Mouse (Mus musculus): ENCODE measurements at regions not wholly inside any gene's neighbourhood (a gene's known extent, or its start where the extent isn't known, plus 50 kb on each side); places are given as distances from the start of the nearest gene placed in this dataset.
"Not testable (repeated sequence)": the region's sequence is repeated elsewhere in the genome, so short reads cannot be mapped to it uniquely, and the experiment has no call there.

DNA sequence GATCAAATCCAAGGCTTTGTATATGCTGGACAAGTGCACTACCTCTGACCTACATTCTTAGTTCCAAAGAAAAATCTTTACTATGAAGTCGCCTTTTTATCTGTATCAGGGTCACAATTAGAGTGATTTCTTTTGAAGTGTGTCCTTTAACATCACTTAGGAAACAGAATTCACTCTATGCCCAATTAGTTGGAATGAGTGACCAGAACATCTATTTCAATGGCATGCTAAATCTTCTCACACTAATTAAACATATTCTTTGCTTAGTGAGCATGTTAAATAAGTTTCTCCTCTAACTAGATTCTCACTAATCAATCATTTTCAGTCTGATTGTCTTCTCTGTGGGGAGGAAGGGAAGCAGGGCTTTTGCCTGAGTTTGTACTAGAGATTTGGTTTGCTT, 84.9 kb downstream of the Arl6ip6 start:
- no peak for DNase-seq (ENCODE audit: low read depth)

DNA sequence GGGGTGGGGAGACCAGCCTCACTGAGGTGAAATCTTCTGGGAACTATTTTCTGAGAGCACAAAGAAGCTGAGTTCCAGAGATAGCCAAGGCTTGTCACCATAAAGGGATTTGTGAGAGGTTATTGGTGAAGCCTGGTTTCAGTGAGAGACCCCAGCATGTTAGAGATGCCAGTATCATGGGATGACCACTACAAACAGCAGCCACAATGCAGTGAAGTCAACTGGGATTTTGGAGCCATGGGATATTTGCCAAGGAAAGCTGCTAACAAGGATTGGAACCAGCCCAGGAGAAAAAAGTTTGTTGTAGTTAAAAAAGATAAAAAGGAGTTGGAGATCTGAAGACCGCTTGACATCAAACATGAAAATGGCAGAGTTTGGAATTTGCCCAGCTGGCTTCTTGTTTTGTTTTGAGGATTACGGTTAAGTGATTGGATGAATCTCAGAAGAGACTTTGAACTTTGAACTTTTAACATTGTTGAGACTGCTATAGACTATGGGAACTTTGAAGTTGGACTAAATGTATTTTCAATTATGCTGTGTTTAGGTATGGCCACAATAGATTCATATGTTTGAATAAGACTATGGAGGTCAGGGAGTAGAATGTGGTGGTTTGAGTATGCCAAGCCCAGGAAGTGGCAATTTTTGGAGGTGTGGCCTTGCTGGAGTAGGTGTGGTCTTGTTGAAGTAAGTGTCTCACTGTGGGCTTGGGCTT, 110.3 kb downstream of the Arl6ip6 start:
- no peak for DNase-seq (ENCODE audit: low read depth)

DNA sequence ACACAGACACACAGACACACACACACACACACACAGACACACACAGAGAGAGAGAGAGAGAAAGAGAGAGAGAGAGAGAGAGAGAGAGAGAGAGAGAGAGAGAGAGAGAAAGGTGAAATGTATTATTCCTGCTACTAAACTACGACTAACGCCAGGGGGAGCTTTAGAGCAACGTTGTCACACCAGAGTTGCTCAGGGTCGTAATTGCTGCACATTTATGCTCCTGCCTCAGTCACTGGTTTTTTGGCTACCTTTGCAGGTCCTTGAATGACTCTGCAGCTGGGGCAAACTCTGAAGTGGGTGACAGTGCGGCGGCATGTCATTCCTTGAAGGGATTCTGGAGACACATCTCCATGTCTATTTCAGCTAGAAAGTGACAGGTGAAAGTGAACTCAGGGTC, 139.2 kb downstream of the Arl6ip6 start:
- peak; percentile 65 for DNase-seq (ENCODE audit: low read depth)

GRCm38 (mm10) chr2:53359026-53359425, 167.5 kb downstream of the Arl6ip6 start:
- DNase-seq (ENCODE audit: low read depth) = no peak

- DNase-seq (ENCODE audit: low read depth) = no peak
These were observed 190.8 kb downstream of the Arl6ip6 start for GRCm38 (mm10) chr2:53382348-53382747.

DNA sequence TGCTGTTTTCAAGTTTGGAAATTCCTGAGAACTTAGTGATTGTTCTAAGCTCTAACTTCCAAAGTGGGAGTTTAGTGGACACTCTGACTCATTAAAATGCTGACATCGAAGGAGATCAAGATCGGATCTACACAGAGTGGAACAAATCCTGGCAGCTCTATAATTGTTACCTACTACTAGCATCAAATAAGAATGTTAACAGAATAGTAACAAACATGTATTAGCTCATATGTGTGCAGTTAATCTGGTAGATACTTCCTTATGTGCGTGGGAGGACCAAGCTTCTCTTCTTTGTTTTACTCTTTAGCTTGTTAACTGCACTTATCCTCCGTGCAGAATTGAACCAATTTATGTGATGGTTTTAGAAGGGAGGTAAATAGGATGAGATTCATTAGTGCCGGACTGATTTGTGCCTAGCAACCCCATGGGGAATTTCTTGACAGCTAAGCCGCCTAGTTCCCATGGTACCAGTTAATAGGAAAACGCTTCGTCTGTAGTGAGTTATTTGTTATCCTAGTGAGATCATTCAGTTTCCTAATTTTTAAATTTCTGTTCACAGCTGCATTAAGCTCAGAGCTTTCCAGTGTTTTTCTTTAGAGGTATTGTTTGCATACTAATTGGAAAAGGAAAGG, 193.1 kb downstream of the Arl6ip6 start:
- no peak for DNase-seq (ENCODE audit: low read depth)

DNA sequence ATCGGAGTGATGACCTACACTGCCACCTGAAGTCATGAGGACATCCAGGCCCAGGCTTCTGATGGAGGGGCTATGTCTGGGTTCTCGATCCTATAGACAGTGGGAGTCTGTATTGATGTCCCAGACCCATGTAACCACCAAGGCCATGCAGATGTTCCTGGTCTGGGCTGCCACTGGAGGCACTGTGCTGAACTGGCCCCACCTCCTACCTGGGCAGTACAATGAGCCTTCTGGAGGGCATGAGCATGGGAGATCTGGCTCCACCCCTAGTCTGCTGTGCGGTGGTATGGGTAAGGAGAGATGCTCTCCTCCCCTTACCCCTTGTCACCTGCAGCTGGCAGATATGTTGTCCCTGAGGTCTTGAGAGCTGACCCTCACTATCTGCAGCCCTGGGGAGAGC, 197.1 kb downstream of the Arl6ip6 start:
- DNase-seq (ENCODE audit: low read depth) = no peak

DNA sequence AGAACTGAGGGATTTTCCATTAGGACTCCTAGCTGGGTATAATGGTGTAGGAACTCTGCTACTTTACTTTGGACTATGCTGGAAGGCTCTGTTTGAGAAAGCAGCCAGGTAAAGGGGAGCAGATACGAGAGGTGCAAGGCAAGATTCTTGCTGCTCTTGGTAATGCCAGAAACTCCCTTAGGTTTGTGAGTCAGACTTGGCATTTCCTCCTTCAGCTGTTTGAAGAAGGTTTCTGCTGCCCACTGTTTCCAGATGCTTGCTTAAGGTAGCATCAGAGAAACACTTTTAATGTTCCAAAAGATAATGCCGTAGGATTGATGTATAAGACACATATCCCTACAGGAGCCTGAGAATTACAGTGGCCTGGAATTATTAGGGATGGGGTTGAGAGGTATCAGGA, 222.9 kb downstream of the Arl6ip6 start:
- DNase-seq (ENCODE audit: low read depth) = no peak

- DNase-seq (ENCODE audit: low read depth) = no peak
These were observed 245.7 kb downstream of the Arl6ip6 start for GRCm38 (mm10) chr2:53437046-53437815.

DNA sequence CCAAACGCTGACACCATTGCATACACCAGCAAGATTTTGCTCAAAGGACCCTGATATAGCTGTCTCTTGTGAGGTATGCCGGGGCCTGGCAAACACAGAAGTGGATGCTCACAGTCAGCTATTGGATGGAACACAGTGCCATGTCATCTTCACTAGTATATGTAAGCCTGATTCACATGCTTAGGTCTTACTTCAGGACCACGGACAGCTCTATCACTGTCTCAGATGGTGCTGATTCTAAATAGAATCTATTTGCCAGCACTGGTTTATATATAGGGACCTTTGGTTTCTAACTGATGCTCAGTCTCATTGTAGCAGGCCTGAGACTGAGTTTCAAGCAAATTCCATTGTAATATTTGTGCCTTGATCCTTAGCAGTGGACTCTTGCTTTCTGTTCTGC, 248.8 kb downstream of the Arl6ip6 start:
- peak; percentile 82 for DNase-seq (ENCODE audit: low read depth)

DNA sequence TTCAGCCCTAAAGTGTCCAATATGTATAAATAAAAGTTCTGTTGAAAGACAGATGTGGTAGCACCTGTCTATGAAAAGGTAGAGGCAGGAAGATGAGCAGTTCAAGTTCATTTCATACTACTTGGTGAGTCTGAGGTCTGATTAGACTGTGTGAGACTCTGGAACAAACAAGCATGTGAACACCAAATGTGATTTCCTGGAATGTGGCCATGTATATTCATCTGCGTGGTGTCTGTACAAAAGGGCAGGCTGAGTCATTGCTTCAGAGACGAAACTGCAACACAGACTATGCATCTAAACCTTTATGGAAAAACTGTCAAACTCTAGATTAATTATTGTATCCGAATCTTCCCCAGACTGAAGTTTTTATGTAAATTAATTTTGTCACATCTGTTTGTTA, 268.7 kb downstream of the Arl6ip6 start:
- DNase-seq (ENCODE audit: low read depth) = peak; percentile 18

DNA sequence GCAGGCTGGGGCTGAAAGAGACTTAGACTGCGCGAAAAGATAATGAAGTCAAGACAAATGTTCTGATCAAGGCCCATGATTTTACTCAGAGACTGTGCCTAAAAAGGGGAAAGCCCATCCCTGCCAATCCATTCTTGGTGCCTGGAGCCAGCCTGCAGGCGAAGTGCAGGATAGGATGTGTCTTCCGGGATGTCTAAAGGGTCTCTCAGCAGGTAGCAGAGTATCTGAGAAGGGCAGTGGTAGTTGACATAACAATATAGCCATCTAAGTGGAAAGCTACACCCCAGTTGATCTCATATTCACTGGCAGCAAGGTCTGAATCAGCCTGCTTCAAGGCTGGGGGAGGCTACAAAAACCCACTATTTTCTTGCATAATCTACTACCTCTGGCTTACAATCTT, 282.9 kb downstream of the Arl6ip6 start:
- no peak for DNase-seq (ENCODE audit: low read depth)

- DNase-seq (ENCODE audit: low read depth) = not testable (repeated sequence)
These were observed 287.5 kb downstream of the Arl6ip6 start for GRCm38 (mm10) chr2:53479051-53479450.

DNA sequence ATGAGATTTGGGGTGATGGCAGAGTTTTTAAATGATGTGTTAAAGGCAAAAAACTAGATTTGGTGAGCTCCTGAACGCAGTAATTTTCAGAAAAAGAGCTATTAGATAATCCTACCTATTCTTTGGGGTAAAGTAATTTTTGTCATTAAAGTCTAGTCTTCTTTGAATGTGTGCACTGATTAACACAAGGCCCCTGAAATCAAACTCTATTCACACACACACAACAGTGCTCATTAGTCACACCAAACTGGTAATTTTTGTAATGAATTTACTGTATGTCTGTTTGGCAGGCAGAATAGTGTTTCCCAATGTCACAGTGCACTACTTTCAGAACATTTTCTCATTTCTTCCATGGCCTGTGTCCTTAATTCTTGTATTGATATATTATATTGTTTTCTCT, 296.8 kb downstream of the Arl6ip6 start:
- no peak for DNase-seq (ENCODE audit: low read depth)

DNA sequence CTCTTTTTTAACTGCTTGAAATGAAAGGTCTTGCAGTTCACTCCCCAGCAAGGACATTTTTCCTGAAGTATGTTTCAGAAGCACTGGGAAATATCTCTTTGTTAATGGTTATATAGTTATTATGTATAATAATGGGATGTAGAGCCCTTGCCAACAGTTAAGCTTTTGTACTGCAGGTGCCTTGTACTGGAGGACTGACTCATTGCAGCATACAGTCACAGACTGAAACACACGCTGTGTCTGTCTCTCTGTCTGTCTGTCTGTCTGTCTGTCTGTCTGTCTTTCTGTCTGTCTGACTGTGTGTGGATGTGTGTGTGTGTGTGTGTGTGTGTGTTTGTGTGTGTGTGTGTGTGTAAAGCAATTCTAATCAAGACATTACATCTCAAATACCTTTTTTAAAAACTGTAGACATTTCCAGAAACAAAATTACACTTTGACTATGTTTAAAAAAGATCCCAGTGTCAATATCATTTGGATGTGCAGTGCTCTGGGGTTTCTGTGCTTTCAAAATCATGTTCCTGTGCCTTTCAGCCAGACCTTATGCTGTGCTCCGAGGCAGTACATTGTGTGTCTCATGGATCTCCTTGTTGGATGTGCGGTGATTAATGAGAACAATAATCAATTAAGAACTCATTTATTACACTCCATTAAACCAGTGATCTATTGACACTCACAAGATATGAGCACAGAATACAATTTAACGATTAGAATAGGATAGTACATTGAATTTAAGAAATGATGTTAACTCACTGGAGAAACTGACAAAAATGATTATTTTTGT, 299.5 kb downstream of the Arl6ip6 start:
- no peak for DNase-seq (ENCODE audit: low read depth)

GRCm38 (mm10) chr2:53492788-53493187, 301.3 kb downstream of the Arl6ip6 start:
- no peak for DNase-seq (ENCODE audit: low read depth)

- no peak for DNase-seq (ENCODE audit: low read depth)
These were observed 310.2 kb downstream of the Arl6ip6 start for GRCm38 (mm10) chr2:53501657-53502274.

GRCm38 (mm10) chr2:53502275-53502667, 310.7 kb downstream of the Arl6ip6 start:
- DNase-seq (ENCODE audit: low read depth) = no peak

DNA sequence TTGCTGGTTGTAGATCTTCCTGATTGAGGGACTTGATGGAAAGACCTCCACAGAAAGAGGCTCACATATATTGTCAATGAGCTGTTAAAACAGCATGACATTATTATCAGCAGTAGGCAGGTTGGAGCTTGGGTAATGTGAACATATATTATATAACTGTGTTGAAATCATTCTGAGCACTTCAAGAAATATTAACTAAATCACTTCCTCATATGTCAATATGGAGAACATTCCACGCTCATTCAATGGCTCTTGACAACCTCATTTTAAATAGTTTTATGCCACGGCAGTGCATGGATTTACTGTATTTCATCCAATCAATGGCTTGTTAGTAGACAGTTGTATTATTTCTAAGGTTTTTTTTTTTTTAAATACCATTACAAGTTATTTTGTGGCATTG, 350.6 kb downstream of the Arl6ip6 start:
- DNase-seq (ENCODE audit: low read depth) = no peak

GRCm38 (mm10) chr2:53574007-53574406, 382.5 kb downstream of the Arl6ip6 start:
- no peak for DNase-seq (ENCODE audit: low read depth)

- DNase-seq (ENCODE audit: low read depth) = no peak
These were observed 414.3 kb downstream of the Arl6ip6 start for GRCm38 (mm10) chr2:53605829-53606228.

DNA sequence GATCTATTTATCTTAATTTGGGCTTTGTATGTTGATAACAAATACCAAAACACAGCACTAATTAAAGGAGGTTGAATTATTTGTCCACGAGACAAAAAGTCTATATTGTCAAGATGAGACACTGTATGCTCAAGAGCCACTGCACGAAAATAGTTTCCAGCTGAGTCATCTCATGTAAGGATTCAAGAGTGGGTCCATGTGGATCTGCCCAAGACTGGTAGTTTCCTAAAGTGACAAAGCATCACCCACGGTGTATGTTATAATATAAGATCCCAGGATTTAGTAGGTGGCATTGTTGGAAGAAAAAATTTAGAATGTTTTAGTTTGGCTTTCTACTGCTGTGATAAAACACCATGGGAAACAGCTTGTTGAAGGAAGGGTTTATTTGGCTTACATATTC, 428.2 kb downstream of the Arl6ip6 start:
- DNase-seq (ENCODE audit: low read depth) = no peak
